Mouse (Mus musculus): ENCODE measurements around the gene Rgma.

The Rgma gene

DNA sequence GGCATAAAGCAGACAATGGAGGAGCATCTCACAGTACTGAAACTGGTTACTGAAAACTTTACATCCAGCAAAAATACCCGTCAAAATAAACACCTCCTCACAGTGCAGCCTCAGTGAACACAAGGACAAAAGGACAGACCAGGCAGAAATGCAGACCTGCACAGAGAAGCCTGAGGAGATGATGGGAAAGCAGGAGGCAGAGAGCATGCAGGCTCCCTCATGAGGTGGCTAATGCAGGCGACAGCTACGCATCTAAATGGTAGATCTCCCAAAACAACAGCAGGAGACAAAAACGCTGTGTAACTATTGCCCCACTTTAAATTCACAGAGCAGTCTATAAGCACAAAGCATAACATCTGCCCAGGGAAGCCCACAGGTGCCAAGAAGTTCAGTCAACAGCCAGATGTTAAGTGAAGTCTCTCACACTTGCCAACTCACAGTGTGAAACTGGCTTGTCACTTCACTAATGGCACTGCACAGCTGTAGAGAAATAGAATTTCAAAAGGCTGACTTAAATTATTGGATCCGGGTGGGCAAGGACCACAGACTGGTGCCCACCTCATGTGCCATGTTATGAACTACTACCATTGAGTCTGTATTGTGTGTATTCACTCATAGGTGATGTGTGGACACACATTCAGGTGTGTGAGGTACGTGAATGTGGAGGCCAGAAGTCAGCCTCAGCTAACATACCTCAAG is 58.5 kb downstream of the Rgma start:
- DNase-seq (ENCODE audit: low read depth, low spot score), result no peak

DNA sequence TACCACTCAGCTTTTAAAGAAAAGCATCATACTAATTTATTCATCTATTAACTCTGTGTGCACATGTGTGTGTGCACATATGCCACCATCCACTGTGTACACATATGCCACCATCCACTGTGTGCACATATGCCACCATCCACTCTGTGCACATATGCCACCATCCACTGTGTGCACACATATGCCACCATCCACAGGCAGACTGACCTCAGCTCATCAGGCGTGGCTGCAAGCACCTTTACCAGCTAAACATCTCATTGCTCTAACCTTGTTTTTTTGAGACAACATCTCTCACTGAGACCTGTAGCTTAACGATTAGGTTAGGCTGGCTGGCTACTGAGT is 59.0 kb downstream of the Rgma start:
- DNase-seq (ENCODE audit: low read depth, low spot score), result no peak

DNA sequence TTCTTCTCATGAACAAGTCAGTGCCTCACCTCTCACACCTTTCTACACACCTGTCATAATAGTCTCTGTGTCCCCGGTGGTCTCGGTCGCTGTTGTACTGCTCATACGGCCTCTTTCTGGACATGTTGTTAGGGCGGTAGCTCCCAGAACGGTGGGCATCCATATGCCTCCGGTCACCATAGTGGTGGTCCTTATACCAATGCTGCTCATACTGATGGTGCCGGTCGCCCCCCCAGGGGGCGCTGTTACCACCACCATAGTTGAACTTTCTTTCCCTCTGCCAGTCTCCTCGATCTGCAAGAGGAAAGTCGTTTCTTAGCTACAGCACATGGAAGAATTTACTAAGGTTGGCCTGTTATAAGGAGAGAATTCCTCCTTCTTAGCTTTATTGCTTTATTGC is 60.4 kb downstream of the Rgma start:
- DNase-seq (ENCODE audit: low read depth, low spot score), result peak; percentile 47

- DNase-seq (ENCODE audit: low read depth, low spot score), result no peak
These were observed 66.5 kb downstream of the Rgma start for GRCm38 (mm10) chr7:73441802-73442201.

GRCm38 (mm10) chr7:73442246-73442645 is 66.9 kb downstream of the Rgma start:
- no peak for DNase-seq (ENCODE audit: low read depth, low spot score)

DNA sequence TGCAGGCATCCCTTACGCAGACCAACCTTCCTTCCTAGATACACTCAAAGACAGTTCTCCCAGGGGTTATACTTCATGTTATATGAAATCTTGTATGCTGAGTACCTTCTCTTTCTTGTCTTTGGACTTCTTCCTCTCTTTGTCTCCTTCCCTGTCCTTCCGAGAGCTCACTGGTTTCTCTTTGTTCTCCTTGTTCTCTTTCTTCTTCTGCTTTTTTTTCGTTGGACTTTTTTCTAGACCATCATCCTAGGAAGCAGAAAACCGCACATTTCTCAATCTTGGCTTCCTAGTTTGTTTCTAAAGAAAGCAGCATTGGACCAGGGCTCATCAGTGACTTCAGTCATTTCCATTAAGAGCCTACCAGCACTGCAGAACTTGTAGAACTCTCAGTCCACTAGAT is 76.3 kb downstream of the Rgma start:
- DNase-seq (ENCODE audit: low read depth, low spot score), result no peak

- no peak for DNase-seq (ENCODE audit: low read depth, low spot score)
These were observed 77.0 kb downstream of the Rgma start for GRCm38 (mm10) chr7:73452187-73452808.

GRCm38 (mm10) chr7:73454113-73454512 is 78.8 kb downstream of the Rgma start:
- no peak for DNase-seq (ENCODE audit: low read depth, low spot score)

DNA sequence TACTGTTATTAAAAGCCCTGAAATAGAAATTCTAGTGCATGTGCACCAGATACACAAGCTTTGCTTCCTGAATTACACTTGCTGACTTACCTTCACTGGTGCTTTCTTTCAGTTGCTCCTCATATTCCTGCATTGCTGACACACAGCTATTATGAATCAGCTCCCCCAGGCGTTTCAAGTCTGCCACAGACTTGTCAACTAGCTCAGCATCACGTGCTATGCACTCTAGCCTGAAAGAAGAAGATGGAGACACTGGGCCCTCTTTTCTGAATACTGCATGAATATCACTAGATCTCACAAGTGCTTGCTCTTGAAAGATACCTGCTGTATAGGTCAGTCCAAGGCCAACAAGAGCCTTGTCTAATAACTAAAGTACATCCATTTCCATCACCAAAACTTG is 88.2 kb downstream of the Rgma start:
- DNase-seq (ENCODE audit: low read depth, low spot score), result no peak

- DNase-seq (ENCODE audit: low read depth, low spot score), result no peak
These were observed 92.4 kb downstream of the Rgma start for GRCm38 (mm10) chr7:73467741-73468140.

All from forelimb bud, embryonic 11.5 days (tissue).